Mouse (Mus musculus): Measurements from ENCODE around the gene BC025920. TPM values are rescaled to one million over a fixed set of nuclear protein-coding genes. Genes with fewer than 3 reads are reported as not detected.
A peak's percentile ranks its signal among the peaks of the same experiment; 100 is the strongest.

BC025920 gene
- polyA plus RNA-seq, 2 experiments, result 0.11 to 2.4 TPM

DNA sequence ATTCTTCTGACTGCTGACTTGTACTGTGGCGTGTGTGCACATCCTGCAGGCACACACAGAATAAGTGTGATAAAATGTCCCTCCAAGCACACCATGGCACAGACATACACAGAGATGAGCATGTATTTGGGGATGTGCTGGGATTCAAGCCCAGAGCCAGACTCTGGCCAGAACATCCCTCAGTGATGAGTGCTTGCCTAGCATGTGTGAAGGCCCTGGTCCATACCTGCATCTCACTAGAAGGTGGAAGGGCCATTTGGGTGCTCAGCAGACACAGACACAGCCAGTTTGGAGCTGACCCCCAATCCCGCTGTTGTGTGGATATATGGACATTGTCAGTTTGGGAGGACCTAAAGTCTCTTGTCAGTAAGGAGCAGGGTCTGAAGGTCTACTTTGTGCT is 35.5 kb downstream of the BC025920 start:
- Histone ChIP-seq H3K4me2 (ENCODE audit: low read depth) (no peak overlapping the region), H3K4me3 (ENCODE audit: insufficient read depth in 1 of 2, low read depth in 2 of 2, low read length in 2 of 2) (no peak overlapping the region), H3K27me3 (ENCODE audit: control insufficient read depth, insufficient read depth, low read length) (no peaks in the 10 kb centered on the region; the same call in 1 of the 2 replicates), H3K4me1 (replicated peaks; ENCODE audit: control insufficient read depth in 2 of 2, insufficient read depth in 2 of 2, low read length in 1 of 2) (peaks cover 0 to 14% of the 10 kb centered on the region in 2 experiments; a peak in 3 of 4 replicates), H3K36me3 (replicated peaks; ENCODE audit: control insufficient read depth, insufficient read depth, low read depth) (no peaks in the 10 kb centered on the region), H3K27ac (no peak overlapping the region), H3K9me3 (ENCODE audit: control insufficient read depth, low read length) (no peaks in the 10 kb centered on the region), H3K9ac (replicated peaks) (no peak overlapping the region)
- 81% methylated on average over 2 of the region's 2 CpGs for WGBS (ENCODE audit: insufficient replicate concordance)
- ATAC-seq (ENCODE audit: insufficient read depth) (no peak), DNase-seq (ENCODE audit: low read depth in 3 of 3, low spot score in 3 of 3) (no peak)
- TF ChIP-seq CTCF (IDR thresholded peaks at IDR 0.05; ENCODE audit: low read depth) (no peak), EP300 (IDR thresholded peaks at IDR 0.05; ENCODE audit: low read depth) (no peak)

DNA sequence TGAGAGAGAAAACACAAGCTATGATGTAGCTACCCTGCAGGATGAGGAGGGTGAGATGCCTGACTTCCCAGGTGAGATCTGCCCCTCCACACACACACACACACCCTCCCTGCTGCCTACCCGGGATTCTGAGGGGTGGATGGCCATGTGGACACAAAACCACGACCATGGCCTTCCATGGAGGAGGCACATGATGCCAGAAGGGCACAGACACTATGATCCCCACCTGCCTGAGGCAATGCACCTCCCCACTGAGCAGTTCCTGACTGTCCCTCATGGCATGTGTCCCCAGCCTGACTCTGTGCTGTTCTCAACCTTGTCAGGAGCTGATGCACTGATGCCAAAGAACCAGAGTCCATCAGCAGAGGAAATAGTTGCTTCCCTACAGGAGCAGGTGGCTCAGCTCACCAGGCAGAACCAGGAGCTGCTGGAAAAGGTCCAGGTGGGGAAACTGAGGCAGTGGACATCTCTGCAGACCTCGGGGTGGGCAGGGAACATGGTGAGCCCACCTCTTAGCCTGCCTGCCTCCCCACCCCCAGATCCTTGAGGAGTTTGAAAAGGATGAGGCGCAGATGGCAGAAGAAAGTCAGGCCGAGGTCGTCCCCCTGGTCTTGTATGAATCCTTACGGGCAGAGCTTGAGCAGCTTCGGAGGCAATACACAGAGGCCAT is 36.0 kb downstream of the BC025920 start:
- ATAC-seq (ENCODE audit: insufficient read depth) (no peak), DNase-seq (ENCODE audit: low read depth in 3 of 3, low spot score in 3 of 3) (no peak)
- Histone ChIP-seq H3K4me3 (ENCODE audit: insufficient read depth in 1 of 2, low read depth in 2 of 2, low read length in 2 of 2) (peak overlapping the region in 1 of 2 experiments; percentile 68; a peak in 1 of 4 replicates), H3K4me1 (replicated peaks; ENCODE audit: control insufficient read depth in 2 of 2, insufficient read depth in 2 of 2, low read length in 1 of 2) (peaks cover 0 to 14% of the 10 kb centered on the region in 2 experiments; a peak in 3 of 4 replicates), H3K9me3 (ENCODE audit: control insufficient read depth, low read length) (no peaks in the 10 kb centered on the region), H3K4me2 (ENCODE audit: low read depth) (peak overlapping the region; percentile 70), H3K27ac (no peak overlapping the region), H3K9ac (replicated peaks) (no peak overlapping the region), H3K36me3 (replicated peaks; ENCODE audit: control insufficient read depth, insufficient read depth, low read depth) (no peaks in the 10 kb centered on the region), H3K27me3 (ENCODE audit: control insufficient read depth, insufficient read depth, low read length) (no peaks in the 10 kb centered on the region)
- 66% methylated on average over 8 of the region's 8 CpGs for WGBS (ENCODE audit: insufficient replicate concordance)
- TF ChIP-seq EP300 (IDR thresholded peaks at IDR 0.05; ENCODE audit: low read depth) (no peak), CTCF (IDR thresholded peaks at IDR 0.05; ENCODE audit: low read depth) (no peak)

DNA sequence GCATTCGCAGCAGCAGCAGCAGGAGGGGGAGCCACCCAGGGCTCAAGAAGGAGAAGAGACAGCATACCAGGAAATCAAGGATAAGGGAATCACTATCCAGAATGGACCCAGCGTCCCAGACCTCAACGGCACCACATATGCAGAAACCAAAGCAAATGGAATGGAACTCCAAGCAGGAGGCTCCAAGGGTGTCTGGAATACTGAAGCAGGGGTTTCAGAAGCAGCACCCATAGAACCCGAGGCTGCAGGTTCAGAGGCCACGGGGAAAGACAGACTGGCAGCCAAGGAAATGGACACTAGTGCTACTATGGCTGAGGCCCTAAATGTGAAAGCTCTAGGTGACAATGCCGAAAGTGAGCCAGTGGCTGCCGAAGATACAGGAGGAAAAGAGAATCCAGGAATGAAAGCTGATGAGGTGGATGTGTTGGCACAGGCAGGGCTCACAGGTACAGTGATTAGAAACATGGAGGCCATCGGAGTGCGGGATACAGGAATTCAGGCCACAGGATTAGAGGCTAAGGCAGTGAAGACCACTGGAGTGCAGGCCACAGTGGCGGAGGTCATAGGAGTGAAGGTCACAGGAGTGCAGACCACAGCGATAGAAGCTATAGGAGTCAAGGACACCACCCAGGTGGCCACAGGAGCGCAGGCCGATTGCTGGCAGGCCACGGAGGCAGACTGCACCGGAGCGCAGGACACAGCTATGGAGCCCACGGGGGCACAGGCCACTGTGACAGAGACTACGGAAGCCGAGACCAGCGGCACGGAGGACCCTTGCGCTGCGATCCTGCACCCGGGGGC is 36.8 kb downstream of the BC025920 start:
- Histone ChIP-seq H3K4me2 (ENCODE audit: low read depth) (peak overlapping the region; percentile 70), H3K4me3 (ENCODE audit: insufficient read depth in 1 of 2, low read depth in 2 of 2, low read length in 2 of 2) (peak overlapping the region; percentile 59 to 68), H3K27ac (peak overlapping the region; percentile 12), H3K27me3 (ENCODE audit: control insufficient read depth, insufficient read depth, low read length) (no peaks in the 10 kb centered on the region), H3K4me1 (replicated peaks; ENCODE audit: control insufficient read depth in 2 of 2, insufficient read depth in 2 of 2, low read length in 1 of 2) (peaks cover 0 to 14% of the 10 kb centered on the region in 2 experiments; a peak in 3 of 4 replicates), H3K9ac (replicated peaks) (peak overlapping the region; percentile 78), H3K36me3 (replicated peaks; ENCODE audit: control insufficient read depth, insufficient read depth, low read depth) (no peaks in the 10 kb centered on the region), H3K9me3 (ENCODE audit: control insufficient read depth, low read length) (no peaks in the 10 kb centered on the region)
- WGBS (ENCODE audit: insufficient replicate concordance), result 16% methylated on average over 24 of the region's 24 CpGs
- TF ChIP-seq CTCF (IDR thresholded peaks at IDR 0.05; ENCODE audit: low read depth), result no peak
- no peak for DNase-seq (ENCODE audit: low read depth in 3 of 3, low spot score in 3 of 3)
- peak; percentile 46; the same call in 1 of the 2 replicates for ATAC-seq (ENCODE audit: insufficient read depth)

DNA sequence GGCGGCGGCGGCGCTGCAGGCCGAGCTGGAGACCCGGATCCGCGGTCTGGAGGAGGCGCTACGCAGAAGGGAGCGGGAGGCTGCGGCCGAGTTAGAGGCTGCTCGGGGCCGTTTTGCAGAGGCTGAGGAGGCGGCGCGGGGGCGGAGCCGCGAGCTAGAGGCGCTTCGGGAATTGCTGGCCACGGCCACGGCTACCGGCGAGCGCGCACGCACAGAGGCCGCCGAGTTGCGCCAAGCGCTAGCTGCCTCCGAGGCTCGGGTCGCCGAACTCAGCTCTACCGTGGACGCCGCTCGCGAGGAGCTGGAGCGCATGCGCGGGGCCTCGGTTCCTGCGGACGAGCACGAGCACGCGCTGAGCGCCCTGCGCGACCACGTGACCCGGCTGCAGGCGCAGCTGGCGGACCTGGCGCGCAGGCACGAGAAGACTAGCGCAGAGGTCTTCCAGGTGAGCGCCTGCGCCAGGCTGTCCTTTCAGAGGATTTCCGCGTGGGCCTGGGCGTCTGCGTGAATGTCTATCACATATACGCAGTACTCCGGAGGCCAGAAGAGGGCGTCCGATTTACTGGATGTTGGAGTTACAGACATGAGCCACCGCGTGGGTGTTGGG is 37.5 kb downstream of the BC025920 start:
- TF ChIP-seq CTCF (IDR thresholded peaks at IDR 0.05; ENCODE audit: low read depth), result peak; percentile 50
- no peak for TF ChIP-seq EP300 (IDR thresholded peaks at IDR 0.05; ENCODE audit: low read depth)
- WGBS (ENCODE audit: insufficient replicate concordance), result under 1% methylated on average over 70 of the region's 75 CpGs
- H3K4me2 ChIP-seq (ENCODE audit: low read depth), result peak overlapping the region; percentile 70
- no peaks in the 10 kb centered on the region for H3K9me3 ChIP-seq (ENCODE audit: control insufficient read depth, low read length)
- H3K4me1 ChIP-seq (replicated peaks; ENCODE audit: control insufficient read depth in 2 of 2, insufficient read depth in 2 of 2, low read length in 1 of 2), result peaks cover 0 to 15% of the 10 kb centered on the region in 2 experiments; a peak in 3 of 4 replicates
- peak overlapping the region; percentile 78 for H3K9ac ChIP-seq (replicated peaks)
- H3K27me3 ChIP-seq (ENCODE audit: control insufficient read depth, insufficient read depth, low read length), result no peaks in the 10 kb centered on the region
- H3K27ac ChIP-seq, result peak overlapping the region; percentile 12
- no peaks in the 10 kb centered on the region for H3K36me3 ChIP-seq (replicated peaks; ENCODE audit: control insufficient read depth, insufficient read depth, low read depth)
- peak overlapping the region; percentile 59 to 68 for H3K4me3 ChIP-seq (ENCODE audit: insufficient read depth in 1 of 2, low read depth in 2 of 2, low read length in 2 of 2)
- ATAC-seq (ENCODE audit: insufficient read depth) (peak; percentile 89), DNase-seq (ENCODE audit: low read depth in 3 of 3, low spot score in 3 of 3) (peak; percentile 82 to 83 (median 83))

Measured in liver, embryonic 14.5 days (tissue).